Mouse (Mus musculus) heart, embryonic 16.5 days (tissue): Measurements from ENCODE around the gene F2rl2. TPM values are rescaled to one million over a fixed set of nuclear protein-coding genes. Genes with fewer than 3 reads are reported as not detected.

Experiments
- ATAC-seq: fragments of 200-750 bp; cut with Nextera tagmentation; replicated peaks from 2 replicates; pipeline ENCODE4 v1.8.0; 2017; ENCODE audit warnings: moderate number of reproducible peaks; ENCODE audit not compliant: insufficient read depth, low FRiP score; ENCODE audit errors: extremely low read depth
- H3K27ac ChIP-seq: fragments of 300-500 bp; sonication (generic); 2 replicates; pipeline ENCODE4 v1.5.1; 2014; ENCODE audit warnings: mild to moderate bottlenecking, low read length, control low read depth, moderate library complexity
- H3K27me3 ChIP-seq: fragments of 300-500 bp; sonication (generic); 2 replicates; pipeline ENCODE4 v1.6.1; 2014; ENCODE audit warnings: low read length, mixed read lengths; ENCODE audit not compliant: control insufficient read depth, insufficient read depth
- H3K36me3 ChIP-seq: fragments of 300-500 bp; sonication (generic); 2 replicates; pipeline ENCODE4 v1.6.1; 2014; ENCODE audit not compliant: control insufficient read depth, insufficient read depth
- H3K4me1 ChIP-seq: fragments of 300-500 bp; sonication (generic); 2 replicates; pipeline ENCODE4 v1.6.1; 2014; ENCODE audit warnings: low read length, mixed read lengths; ENCODE audit not compliant: control insufficient read depth, insufficient read depth
- H3K4me2 ChIP-seq: fragments of 300-500 bp; sonication (generic); 2 replicates; pipeline ENCODE4 v1.6.1; 2014; ENCODE audit warnings: low read depth, mild to moderate bottlenecking, control low read depth, low read length
- H3K4me3 ChIP-seq: fragments of 300-500 bp; sonication (generic); 2 replicates; pipeline ENCODE4 v1.5.1; 2014; ENCODE audit warnings: mild to moderate bottlenecking, control low read depth, low read length
- H3K9ac ChIP-seq: fragments of 300-500 bp; sonication (generic); 2 replicates; pipeline ENCODE4 v1.6.1; 2014; ENCODE audit warnings: low read length, control low read depth
- H3K9me3 ChIP-seq: fragments of 300-500 bp; sonication (generic); replicated peaks from 2 replicates; pipeline ENCODE4 v1.6.1; 2016; ENCODE audit warnings: low read length; ENCODE audit not compliant: control insufficient read depth
- WGBS: fragments of 180-500 bp; shearing (Covaris S2); extraction: QIAGEN DNeasy Blood & Tissue Kit; methylation state at CpG from one replicate; pipeline ENCODE4 v1.1.7; 2014; 5-methylcytosine and 5-hydroxymethylcytosine counted together
- polyA plus RNA-seq: library from polyadenylated mRNA; unstranded; fragments of >200 nt; fragmentation: Nextera tagmentation; extraction: Ambion mirVana; gene quantifications from 2 replicates; pipeline ENCODE4 v1.2.1, GENCODE M21; 2015

Gene F2rl2
- polyA plus RNA-seq, 1 experiment from 2014 or later = 0.72 TPM

DNA sequence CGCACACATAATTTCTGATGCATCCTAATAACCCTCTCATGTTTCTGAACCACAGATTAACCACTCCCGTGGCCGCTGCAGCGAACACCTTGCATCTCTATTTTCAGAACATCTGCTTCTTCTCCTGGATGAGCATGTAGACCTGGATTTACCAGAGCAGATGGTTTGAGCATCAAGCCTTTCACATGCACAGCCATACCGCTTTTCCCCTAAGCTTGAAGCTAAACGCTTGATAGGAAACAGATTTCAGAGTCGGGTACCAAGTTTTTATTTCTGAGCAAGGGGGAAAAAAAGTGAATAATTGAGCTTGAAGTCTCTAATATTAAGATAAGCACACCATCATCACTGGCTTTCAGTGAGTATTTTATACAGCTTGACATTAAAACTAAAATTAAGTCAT, 50.4 kb downstream of the F2rl2 start:
- Histone ChIP-seq H3K27ac (no peak overlapping the region), H3K4me1 (peaks cover 2% of the 10 kb centered on the region; the same call in 1 of the 2 replicates), H3K9me3 (no peaks in the 10 kb centered on the region), H3K27me3 (no peaks in the 10 kb centered on the region), H3K4me2 (no peak overlapping the region), H3K9ac (no peak overlapping the region), H3K4me3 (no peak overlapping the region), H3K36me3 (no peaks in the 10 kb centered on the region)
- WGBS = 79% methylated on average over 7 of the region's 7 CpGs
- no peak for ATAC-seq

DNA sequence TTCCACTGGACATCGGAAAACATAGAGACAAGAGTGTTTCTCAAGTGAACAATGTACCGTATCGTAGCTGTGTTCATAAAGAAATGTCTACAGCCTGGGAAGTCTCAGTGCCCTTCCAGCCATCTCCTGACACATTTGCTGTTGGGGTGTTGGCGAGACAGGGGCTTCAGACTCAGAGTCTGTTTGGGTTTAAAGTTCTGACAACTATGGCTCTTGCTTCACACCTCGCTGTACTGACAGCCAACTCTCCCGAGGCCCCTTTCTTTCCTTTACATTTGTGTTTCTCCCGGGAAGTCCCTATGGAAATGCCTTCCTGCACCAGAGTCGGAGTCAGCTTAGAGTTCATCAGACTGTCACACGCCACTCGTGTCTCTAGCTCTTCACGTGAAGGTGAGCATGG, 50.9 kb downstream of the F2rl2 start:
- Histone ChIP-seq H3K4me3 (no peak overlapping the region), H3K27ac (no peak overlapping the region), H3K4me1 (peaks cover 2% of the 10 kb centered on the region; the same call in 1 of the 2 replicates), H3K9ac (no peak overlapping the region), H3K4me2 (no peak overlapping the region), H3K9me3 (no peaks in the 10 kb centered on the region), H3K27me3 (no peaks in the 10 kb centered on the region), H3K36me3 (no peaks in the 10 kb centered on the region)
- no peak for ATAC-seq
- 52% methylated on average over 11 of the region's 11 CpGs for WGBS

Other genes with a start within 250 kb of the F2rl2 start
- not detected in 2 replicates for gene S100z, start 218.1 kb upstream of the F2rl2 start, polyA plus RNA-seq
- gene F2rl1, start 171.6 kb upstream of the F2rl2 start, polyA plus RNA-seq = 1.3 and 1.5 TPM in 2 replicates
- gene F2r, start 78.4 kb upstream of the F2rl2 start, polyA plus RNA-seq = 96.3 and 107 TPM in 2 replicates
- 2.9 and 4.6 TPM in 2 replicates for gene Iqgap2, start 195.1 kb downstream of the F2rl2 start, polyA plus RNA-seq